Mouse (Mus musculus) limb, embryonic 12.5 days (tissue): Measurements from ENCODE around the gene Tsc2. TPM values are rescaled to one million over a fixed set of nuclear protein-coding genes. Genes with fewer than 3 reads are reported as not detected.

ENCODE experiments used
- ATAC-seq: fragments of 200-750 bp; cut with Nextera tagmentation; 2 replicates; pipeline ENCODE4 v1.8.0; 2017; ENCODE audit warnings: low read depth, moderate TSS enrichment; ENCODE audit not compliant: insufficient number of reproducible peaks, insufficient read depth, low FRiP score, low TSS enrichment
- H3K27ac ChIP-seq: fragments of 300-500 bp; sonication (generic); 2 replicates; pipeline ENCODE4 v1.5.1; 2016; ENCODE audit warnings: mild to moderate bottlenecking, moderate library complexity
- H3K27me3 ChIP-seq: fragments of 300-500 bp; sonication (generic); 2 replicates; pipeline ENCODE4 v1.6.1; 2016; ENCODE audit warnings: mild to moderate bottlenecking, moderate library complexity
- H3K36me3 ChIP-seq: fragments of 300-500 bp; sonication (generic); 2 replicates; pipeline ENCODE4 v1.6.1; 2016; ENCODE audit warnings: mild to moderate bottlenecking, moderate library complexity
- H3K4me1 ChIP-seq: fragments of 300-500 bp; sonication (generic); replicated peaks from 2 replicates; pipeline ENCODE4 v1.6.1; 2016
- H3K4me2 ChIP-seq: fragments of 300-500 bp; sonication (generic); 2 replicates; pipeline ENCODE4 v1.6.1; 2016; ENCODE audit warnings: mild to moderate bottlenecking, moderate library complexity
- H3K4me3 ChIP-seq: fragments of 300-500 bp; sonication (generic); replicated peaks from 2 replicates; pipeline ENCODE4 v1.5.1; 2016; ENCODE audit warnings: mild to moderate bottlenecking
- H3K9ac ChIP-seq: fragments of 300-500 bp; sonication (generic); replicated peaks from 2 replicates; pipeline ENCODE4 v1.6.1; 2016; ENCODE audit warnings: mild to moderate bottlenecking, moderate library complexity
- H3K9me3 ChIP-seq: fragments of 300-500 bp; sonication (generic); 2 replicates; pipeline ENCODE4 v1.6.1; 2016; ENCODE audit warnings: mild to moderate bottlenecking, moderate library complexity
- WGBS: fragments of 180-500 bp; shearing (Covaris S2); methylation state at CpG from one replicate; pipeline ENCODE4 v1.1.7; 2016; 5-methylcytosine and 5-hydroxymethylcytosine counted together
- polyA plus RNA-seq: library from polyadenylated mRNA; unstranded; fragments of >200 nt; fragmentation: Nextera tagmentation; extraction: Ambion mirVana; gene quantifications from 2 replicates; pipeline ENCODE4 v1.2.1, GENCODE M21; 2016

Tsc2 gene
- polyA plus RNA-seq, 1 experiment from 2014 or later, result 68.6 TPM

DNA sequence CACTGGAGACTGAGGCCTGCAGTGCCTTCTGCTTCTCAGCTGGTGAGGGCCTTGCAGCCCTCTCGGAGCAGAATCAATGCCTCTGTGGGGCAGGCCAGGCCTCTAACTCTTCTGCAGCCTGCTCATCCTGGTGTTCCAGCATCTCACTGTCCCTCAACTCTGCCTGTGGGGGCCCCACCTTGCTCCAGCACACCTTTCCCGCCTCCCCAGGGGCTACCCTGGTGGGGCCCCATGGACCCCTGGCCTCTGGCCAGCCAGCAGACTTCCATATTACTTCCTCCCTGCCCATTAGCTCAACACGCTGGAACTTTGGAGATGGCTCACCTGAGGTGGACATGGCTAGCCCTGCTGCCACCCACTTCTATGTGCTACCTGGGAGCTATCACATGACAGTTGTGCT is 67.3 kb downstream of the Tsc2 start:
- Histone ChIP-seq H3K9me3 (no peaks in the 10 kb centered on the region), H3K4me1 (peaks cover 4% of the 10 kb centered on the region; the same call in 1 of the 2 replicates), H3K4me2 (no peak overlapping the region), H3K27me3 (no peaks in the 10 kb centered on the region), H3K36me3 (peaks cover 57% of the 10 kb centered on the region), H3K27ac (no peak overlapping the region), H3K4me3 (no peak overlapping the region), H3K9ac (no peak overlapping the region)
- ATAC-seq, result no peak
- WGBS, result 84% methylated on average over 3 of the region's 3 CpGs

- peaks cover 6% of the 10 kb centered on the region for H3K4me1 ChIP-seq
- peaks cover 50% of the 10 kb centered on the region for H3K36me3 ChIP-seq
- H3K4me2 ChIP-seq, result no peak overlapping the region
- H3K9ac ChIP-seq, result no peak overlapping the region
- no peaks in the 10 kb centered on the region for H3K9me3 ChIP-seq
- WGBS, result 87% methylated on average over 4 of the region's 4 CpGs
- no peak for ATAC-seq
- no peak overlapping the region for H3K27ac ChIP-seq
- no peaks in the 10 kb centered on the region for H3K27me3 ChIP-seq
- H3K4me3 ChIP-seq, result no peak overlapping the region
Observed at GRCm38 (mm10) chr17:24564422-24564821, 68.0 kb downstream of the Tsc2 start.

GRCm38 (mm10) chr17:24563638-24564037 is 68.8 kb downstream of the Tsc2 start:
- Histone ChIP-seq H3K27me3 (no peaks in the 10 kb centered on the region), H3K27ac (no peak overlapping the region), H3K36me3 (peaks cover 42% of the 10 kb centered on the region), H3K4me2 (no peak overlapping the region), H3K4me1 (peaks cover 14% of the 10 kb centered on the region), H3K9ac (no peak overlapping the region), H3K9me3 (no peaks in the 10 kb centered on the region), H3K4me3 (no peak overlapping the region)
- WGBS, result 82% methylated on average over 5 of the region's 5 CpGs
- no peak for ATAC-seq

GRCm38 (mm10) chr17:24561592-24561991 is 70.8 kb downstream of the Tsc2 start:
- H3K36me3 ChIP-seq, result peaks cover 33% of the 10 kb centered on the region
- peaks cover 24% of the 10 kb centered on the region for H3K4me1 ChIP-seq
- no peak overlapping the region for H3K9ac ChIP-seq
- ATAC-seq, result no peak
- H3K27me3 ChIP-seq, result no peaks in the 10 kb centered on the region
- no peak overlapping the region for H3K4me3 ChIP-seq
- H3K4me2 ChIP-seq, result no peak overlapping the region
- 87% methylated on average over 2 of the region's 2 CpGs for WGBS
- H3K9me3 ChIP-seq, result no peaks in the 10 kb centered on the region
- H3K27ac ChIP-seq, result no peak overlapping the region

DNA sequence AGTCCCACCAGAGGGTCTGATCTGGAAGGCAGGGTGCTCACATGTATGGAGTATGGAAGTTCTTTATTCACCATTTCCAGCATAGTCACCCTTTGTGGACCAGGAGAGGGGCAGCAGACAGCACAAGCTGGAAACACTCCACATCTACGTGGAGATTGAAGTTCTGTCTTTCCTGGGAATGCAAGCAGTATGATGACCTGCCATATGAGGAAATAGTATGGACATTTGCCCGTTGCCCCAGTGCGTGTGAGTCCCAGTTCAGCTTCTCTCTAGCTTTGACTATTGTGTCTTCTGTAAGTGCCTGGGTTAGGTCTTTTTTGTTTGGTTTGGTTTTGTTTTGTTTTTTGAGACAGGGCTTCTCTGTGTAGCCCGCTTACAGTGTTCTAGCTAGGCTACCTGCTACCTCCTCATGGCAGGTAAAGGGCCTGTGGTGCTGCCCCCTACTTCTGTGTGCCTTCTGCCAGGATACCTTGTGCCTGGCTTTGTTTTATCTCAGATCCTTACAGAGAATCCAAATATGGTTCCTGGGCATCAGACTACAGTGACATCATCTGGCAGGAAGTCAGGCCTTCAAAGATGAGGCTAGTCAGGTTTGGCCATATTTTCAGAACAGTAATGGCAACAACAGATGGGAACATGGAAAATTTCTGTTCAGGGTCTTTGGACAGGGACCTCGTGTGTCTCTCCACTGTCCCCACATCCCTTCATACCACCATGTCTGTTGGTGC is 72.0 kb downstream of the Tsc2 start:
- Histone ChIP-seq H3K27ac (no peak overlapping the region; the same call in 1 of the 2 replicates), H3K9ac (no peak overlapping the region; the same call in 1 of the 2 replicates), H3K4me1 (peaks cover 24% of the 10 kb centered on the region), H3K9me3 (no peaks in the 10 kb centered on the region), H3K36me3 (peaks cover 22% of the 10 kb centered on the region), H3K4me3 (no peak overlapping the region), H3K4me2 (no peak overlapping the region), H3K27me3 (no peaks in the 10 kb centered on the region)
- ATAC-seq, result no peak
- 96% methylated on average over 5 of the region's 5 CpGs for WGBS

- Histone ChIP-seq H3K4me3 (no peak overlapping the region), H3K36me3 (peaks cover 10% of the 10 kb centered on the region; the same call in 1 of the 2 replicates), H3K4me2 (peak overlapping the region; percentile 36), H3K4me1 (peaks cover 19% of the 10 kb centered on the region), H3K9ac (0 out of 2 replicates have a peak overlapping the region, but pooled peaks have one; percentile 34), H3K9me3 (no peaks in the 10 kb centered on the region), H3K27ac (peak overlapping the region; percentile 90), H3K27me3 (no peaks in the 10 kb centered on the region)
- WGBS, result 48% methylated on average over 3 of the region's 3 CpGs
- peak; percentile 77 for ATAC-seq
Observed at GRCm38 (mm10) chr17:24559146-24559545, 73.3 kb downstream of the Tsc2 start.

DNA sequence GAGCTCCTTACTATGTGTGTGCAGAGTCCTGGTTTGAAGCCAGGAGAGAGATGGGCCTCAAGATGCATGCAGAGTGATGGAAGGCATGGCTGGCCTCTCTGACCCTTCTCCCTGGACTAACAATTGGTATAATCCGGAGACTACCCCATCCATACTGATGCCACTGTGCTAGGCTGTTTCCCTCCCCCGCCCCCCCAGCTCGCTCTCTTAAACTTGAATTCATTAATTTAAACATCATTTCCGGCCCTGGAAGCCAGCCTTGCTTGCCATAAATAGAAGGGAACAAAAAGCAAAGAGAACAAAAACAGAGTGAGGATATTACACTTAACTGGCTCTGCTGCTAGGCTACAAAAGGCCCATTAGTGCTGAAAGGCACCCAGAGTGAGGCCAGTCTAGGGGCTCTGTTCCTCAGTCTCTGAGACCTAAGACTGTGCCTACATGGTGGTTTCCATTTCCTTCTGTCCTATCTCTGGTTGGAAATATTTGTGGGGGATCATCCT is 73.8 kb downstream of the Tsc2 start:
- Histone ChIP-seq H3K27me3 (no peaks in the 10 kb centered on the region), H3K4me2 (peak overlapping the region; percentile 36)
- peak; percentile 73; the same call in 1 of the 2 replicates for ATAC-seq

DNA sequence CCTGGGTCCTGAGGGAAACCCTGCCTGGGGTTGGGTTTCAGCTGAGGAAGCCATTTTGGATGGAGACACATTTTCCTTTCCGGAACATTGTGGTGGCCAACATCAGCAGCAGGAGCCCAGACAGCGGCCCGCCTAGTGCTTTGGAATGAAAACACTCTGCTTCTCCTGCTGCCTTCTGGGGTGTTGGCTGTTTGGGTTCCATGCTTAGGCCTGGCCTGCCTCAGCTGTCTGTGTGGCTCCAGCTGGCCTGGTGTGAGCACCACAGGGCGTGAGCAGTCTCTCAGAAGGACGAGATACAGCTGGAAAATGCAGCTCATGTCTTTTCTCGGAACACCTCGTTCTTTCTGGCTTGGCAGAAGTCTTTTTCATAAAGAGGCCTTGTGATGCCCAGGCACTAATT is 75.3 kb downstream of the Tsc2 start:
- H3K4me3 ChIP-seq, result no peak overlapping the region
- no peaks in the 10 kb centered on the region for H3K27me3 ChIP-seq
- H3K4me2 ChIP-seq, result no peak overlapping the region
- peaks cover 23% of the 10 kb centered on the region for H3K4me1 ChIP-seq
- H3K36me3 ChIP-seq, result peaks cover 7% of the 10 kb centered on the region; the same call in 1 of the 2 replicates
- 87% methylated on average over 7 of the region's 7 CpGs for WGBS
- H3K9me3 ChIP-seq, result no peaks in the 10 kb centered on the region
- no peak overlapping the region for H3K27ac ChIP-seq
- no peak overlapping the region for H3K9ac ChIP-seq
- ATAC-seq, result no peak

More for the DNA sequence above, 73.8 kb downstream of the Tsc2 start:
- Histone ChIP-seq H3K9ac (0 out of 2 replicates have a peak overlapping the region, but pooled peaks have one; percentile 23), H3K9me3 (no peaks in the 10 kb centered on the region), H3K4me3 (no peak overlapping the region), H3K27ac (peak overlapping the region; percentile 90), H3K36me3 (peaks cover 7% of the 10 kb centered on the region; the same call in 1 of the 2 replicates), H3K4me1 (peaks cover 19% of the 10 kb centered on the region)
- 54% methylated on average over 4 of the region's 4 CpGs for WGBS

DNA sequence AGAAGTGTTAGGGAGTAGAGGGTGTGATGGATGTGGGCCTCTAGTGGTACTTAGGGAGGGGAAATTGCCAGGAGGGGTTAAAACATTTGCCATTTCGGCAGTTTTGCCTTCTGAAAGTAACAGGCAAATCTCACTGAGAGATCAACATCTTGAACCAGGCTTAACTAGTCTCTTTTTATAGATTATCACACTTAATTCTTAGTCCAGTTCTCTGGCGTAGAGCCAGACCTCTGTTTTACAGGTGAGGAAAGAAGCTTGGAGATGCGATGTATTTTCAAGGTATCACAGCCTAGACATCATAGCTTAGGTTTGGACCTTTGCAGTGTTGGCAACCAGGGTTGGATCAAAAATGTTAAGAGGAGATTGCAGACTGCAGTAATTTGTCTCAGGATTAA is 81.4 kb downstream of the Tsc2 start:
- no peak for ATAC-seq
- H3K4me2 ChIP-seq, result peak overlapping the region; percentile 83
- no peaks in the 10 kb centered on the region for H3K36me3 ChIP-seq
- 34% methylated on average over 3 of the region's 3 CpGs for WGBS
- H3K27ac ChIP-seq, result peak overlapping the region; percentile 96; the same call in 1 of the 2 replicates
- no peaks in the 10 kb centered on the region for H3K9me3 ChIP-seq
- H3K4me1 ChIP-seq, result peaks cover 27% of the 10 kb centered on the region
- peaks cover 3% of the 10 kb centered on the region; the same call in 1 of the 2 replicates for H3K27me3 ChIP-seq
- peak overlapping the region; percentile 94 for H3K4me3 ChIP-seq
- H3K9ac ChIP-seq, result peak overlapping the region; percentile 92

- Histone ChIP-seq H3K4me3 (peak overlapping the region; percentile 94), H3K4me1 (peaks cover 27% of the 10 kb centered on the region), H3K27ac (peak overlapping the region; percentile 96), H3K9me3 (no peaks in the 10 kb centered on the region), H3K27me3 (peaks cover 3% of the 10 kb centered on the region; the same call in 1 of the 2 replicates), H3K9ac (peak overlapping the region; percentile 92), H3K36me3 (no peaks in the 10 kb centered on the region), H3K4me2 (peak overlapping the region; percentile 83)
- ATAC-seq, result peak; percentile 56
- under 1% methylated on average over 44 of the region's 44 CpGs for WGBS
Observed at GRCm38 (mm10) chr17:24550416-24551049, 81.9 kb downstream of the Tsc2 start.
